Mouse (Mus musculus) left cerebral cortex, postnatal 25 days (tissue): ENCODE measurements around the gene Vmn2r65. TPM values are rescaled to one million over a fixed set of nuclear protein-coding genes. Genes with fewer than 3 reads are reported as not detected.

ENCODE experiments used
- DNase-seq, 2 experiments: peaks; one replicate each; pipeline ENCODE4 v3.0.0; 2022; ENCODE audit warnings: low spot score in 2 of 2, mixed read lengths in 1 of 2
- intact Hi-C: fragments of 180-260 bp; cut with DNase I; formaldehyde crosslinking; loops from one replicate; pipeline ENCODE4 v1.15.1; 2025
- total RNA-seq, 2 experiments: library from RNA; stranded (reverse); gene quantifications; 2 replicates each; pipeline ENCODE4 v1.2.3; 2021

Gene Vmn2r65
- total RNA-seq: not detected

- intact Hi-C loops: no loop called here
Observed at GRCm38 (mm10) chr7:84964015-84964414, at the start of gene Vmn2r65. Gene Vmn2r65, minus strand, starts transcription at chr7:84964115.

GRCm38 (mm10) chr7:85012168-85012567 is 48.3 kb upstream of the Vmn2r65 start, which contains the start of gene Vmn2r66:
Gene Vmn2r66, minus strand, starts transcription at chr7:85012268.
- no peak for DNase-seq
- intact Hi-C loops: no loop called here

More at GRCm38 (mm10) chr7:84964015-84964414, at the start of gene Vmn2r65:
- DNase-seq: no peak

GRCm38 (mm10) chr7:84996694-84997093 is 32.8 kb upstream of the Vmn2r65 start:
- intact Hi-C loops: loop anchor here (10.0 kb wide), 1 partner anchor 62 kb away; no protein-coding TSS in a partner anchor

More at GRCm38 (mm10) chr7:84996694-84997093, 32.8 kb upstream of the Vmn2r65 start:
- no peak for DNase-seq

Other genes starting within 250 kb of the Vmn2r65 start
- gene Olfr291, start 110.6 kb downstream of the Vmn2r65 start, total RNA-seq: not detected
- not detected for gene Vmn2r66, start 48.2 kb upstream of the Vmn2r65 start, total RNA-seq
- gene Vmn2r67, start 191.9 kb upstream of the Vmn2r65 start, total RNA-seq: not detected